Mouse (Mus musculus) retina, postnatal 7 days (tissue): ENCODE measurements at regions not wholly inside any gene's neighbourhood (a gene's known extent, or its start where the extent isn't known, plus 50 kb on each side); places are given as distances from the start of the nearest gene placed in this dataset.

Source experiments
- DNase-seq: peaks from one replicate; pipeline ENCODE4 v3.0.0-alpha.2; 2012; ENCODE audit warnings: low read depth, low spot score

DNA sequence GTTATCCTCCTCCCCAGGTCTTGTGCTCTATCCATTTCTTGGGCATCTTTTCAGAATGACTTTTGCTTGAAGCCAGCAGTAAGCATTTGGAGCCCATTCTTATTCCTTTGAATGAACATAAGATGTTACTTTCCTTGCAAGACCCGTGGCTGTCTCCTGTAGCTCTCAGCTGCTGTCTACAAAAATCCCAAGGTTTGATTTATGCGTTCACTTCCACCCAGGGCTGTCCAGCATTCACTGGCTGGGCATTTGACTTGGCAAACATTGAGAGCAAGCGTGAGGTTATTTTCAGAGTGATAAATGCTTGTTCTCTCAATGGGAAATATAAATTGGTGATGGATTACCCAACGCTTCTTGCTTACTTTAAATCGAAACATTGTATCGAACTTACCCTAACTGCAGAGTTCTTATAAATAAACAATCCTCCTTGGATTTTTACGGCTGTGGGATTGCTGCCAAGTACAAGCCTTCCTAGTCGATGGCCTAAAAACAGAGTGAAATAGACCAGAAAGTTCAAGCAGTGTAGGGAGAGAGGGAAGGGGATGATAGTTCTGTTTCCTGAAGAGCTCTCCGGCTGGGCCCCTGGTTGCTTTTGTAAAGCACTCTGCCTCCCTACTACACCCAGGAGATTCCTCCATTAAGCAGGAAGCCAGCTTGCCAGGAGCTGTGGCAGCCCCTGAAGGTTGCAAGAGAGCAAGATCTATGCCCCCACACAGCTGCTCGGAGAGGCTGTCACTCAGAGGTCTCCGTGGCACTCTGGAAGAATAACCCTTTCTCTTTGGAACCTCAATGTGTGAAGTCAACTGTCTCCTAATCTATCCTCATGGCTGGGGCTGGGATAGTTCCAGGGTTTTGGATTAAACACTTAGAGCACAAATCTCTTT, 210.1 kb downstream of the Mex3b start:
- DNase-seq: peak; percentile 21

DNA sequence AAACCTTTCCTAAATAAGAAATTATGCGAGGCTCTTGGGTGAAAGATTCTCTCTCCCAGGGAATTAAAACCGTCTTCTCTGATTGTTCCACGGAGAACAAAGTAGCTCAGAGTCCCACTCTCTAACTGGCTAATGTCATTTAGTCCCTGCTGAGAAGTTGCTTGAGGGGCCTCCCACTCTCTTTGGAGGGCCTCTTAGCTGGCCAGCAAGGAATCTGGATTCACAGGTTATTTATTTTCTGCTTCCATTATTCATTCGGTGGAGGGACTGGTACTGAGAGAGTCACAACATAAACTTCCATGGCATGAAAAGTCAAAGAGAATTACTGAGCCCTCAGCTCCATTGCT, 210.8 kb downstream of the Mex3b start:
- no peak for DNase-seq

DNA sequence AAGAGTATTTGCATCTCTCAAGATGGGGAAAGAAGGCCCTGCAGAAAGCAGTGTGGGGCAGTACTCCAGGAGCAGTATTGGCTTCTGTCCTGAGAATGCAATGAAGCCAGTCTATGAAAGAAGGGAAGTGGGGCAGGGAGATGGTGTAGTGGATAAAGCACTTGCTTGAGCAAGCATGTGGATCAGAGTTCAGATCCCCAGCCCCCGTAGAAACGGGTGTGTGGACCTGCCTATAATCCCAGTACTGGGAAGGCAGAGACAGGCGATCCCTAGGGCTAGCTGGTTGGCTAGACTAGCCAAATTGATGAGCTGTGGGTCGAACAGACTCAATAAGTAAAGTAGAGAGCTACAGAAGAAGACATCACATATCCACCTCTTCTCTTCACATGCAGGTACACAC, 211.6 kb downstream of the Mex3b start:
- DNase-seq: no peak

DNA sequence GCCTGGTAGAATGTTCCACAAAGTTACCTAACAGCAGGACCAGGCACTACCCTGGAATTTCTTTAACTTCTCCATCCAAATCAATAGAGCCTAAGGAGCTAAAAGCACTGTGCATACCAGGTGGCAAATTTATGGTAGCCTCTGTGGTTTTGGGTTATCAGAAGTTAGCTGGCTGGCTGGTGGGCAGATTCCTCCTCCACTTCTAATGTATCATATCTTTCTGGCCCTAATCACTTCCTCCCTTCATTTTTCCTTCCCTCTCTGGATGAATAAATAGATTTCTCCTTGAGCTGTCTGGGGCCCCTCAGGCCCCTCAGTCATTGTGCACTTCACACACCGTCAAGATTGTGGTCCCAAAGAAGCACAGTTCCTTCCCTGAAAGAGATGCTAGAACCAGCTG, 212.7 kb downstream of the Mex3b start:
- no peak for DNase-seq

DNA sequence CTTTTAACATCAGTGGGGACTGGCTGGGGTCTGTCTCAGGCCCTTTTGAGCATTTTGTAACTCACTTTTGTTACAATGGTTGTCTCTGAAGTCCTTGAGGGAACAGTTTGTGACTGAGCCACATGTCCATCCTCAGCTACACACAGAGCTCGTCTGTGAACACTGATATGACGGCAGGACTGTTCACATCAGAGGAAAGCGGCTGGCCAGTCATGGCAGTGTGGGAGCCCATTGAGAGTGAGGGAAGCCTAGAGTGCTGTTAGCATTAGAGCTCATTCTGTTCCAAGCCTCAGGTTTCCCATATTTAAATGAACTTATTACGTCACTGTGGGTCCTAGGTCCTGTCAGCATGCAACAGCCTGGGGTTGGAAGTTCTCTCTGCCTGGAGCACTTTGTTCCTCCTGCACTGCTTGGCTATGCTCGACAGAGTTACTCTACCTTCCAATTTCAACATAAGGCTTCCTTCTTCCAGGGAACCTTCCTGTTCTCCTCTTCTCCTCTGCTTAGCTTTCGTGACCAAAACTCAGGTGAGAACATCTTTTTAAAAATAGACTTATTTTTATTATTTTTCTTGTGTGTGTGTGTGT, 217.5 kb downstream of the Mex3b start:
- DNase-seq: no peak

DNA sequence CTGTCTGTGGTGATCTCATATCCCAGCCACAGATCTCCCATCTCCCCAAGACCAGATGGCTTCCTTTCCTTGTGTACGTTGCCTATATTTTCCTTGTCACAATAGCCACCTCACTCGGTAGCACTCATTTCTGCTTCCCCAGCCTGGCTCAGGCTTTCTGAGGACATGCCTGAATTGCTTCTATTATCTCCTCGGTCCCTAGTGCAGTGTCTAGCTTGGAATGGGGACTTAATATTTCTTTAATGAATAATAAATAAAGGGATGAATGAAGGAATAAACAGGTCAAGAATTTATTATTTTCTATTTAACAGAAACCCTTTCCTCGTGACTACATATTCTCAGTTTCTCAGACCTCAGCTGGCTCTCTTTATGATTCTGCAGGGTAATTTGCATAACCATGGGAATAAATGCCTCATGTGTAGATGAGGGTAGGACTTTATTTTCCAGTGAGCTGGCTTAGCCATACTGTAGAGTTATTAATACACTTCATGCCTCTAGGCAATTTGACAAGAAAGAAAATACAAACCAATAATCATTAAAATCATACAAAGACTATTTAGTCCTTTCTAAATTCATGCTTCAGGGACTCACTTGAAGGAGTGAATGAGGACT, 218.5 kb downstream of the Mex3b start:
- DNase-seq: no peak

DNA sequence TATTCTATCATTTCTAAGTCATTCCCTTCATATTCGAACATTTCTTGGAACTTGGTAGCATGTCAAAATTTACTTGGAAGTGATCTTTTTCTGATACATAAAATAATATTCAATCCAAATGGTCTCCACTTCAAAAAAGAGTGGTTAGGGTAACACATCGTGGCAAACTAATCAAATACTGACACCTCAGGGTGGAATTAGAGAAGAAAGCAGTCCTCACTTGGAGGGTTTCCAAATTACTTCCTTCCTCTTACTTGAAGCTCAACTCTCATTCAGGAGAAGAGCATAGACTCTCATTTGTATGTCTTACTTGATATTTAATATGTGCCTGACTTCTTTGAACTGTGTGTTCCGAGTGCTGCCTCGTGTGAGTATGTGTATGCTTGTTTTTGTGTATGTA, 220.3 kb downstream of the Mex3b start:
- no peak for DNase-seq

DNA sequence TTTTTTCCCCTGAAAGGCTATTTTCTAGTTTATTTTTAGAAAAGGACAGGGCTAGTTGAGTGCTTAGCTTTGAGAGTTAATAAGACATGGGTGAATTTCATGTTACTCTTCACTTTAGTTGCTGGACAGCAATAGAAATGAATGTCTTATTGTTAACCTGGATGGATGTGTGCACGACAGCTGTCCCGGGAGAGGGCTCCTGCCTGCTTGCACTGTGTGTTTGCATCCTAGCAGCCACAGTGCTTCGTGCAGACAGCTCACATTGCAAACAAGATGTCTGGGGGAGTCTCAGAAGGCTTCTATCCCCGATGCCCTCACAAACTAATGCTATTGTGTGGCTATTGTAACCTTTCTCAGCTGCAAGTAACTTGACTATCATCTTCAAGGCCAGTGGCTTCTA, 221.0 kb downstream of the Mex3b start:
- no peak for DNase-seq

DNA sequence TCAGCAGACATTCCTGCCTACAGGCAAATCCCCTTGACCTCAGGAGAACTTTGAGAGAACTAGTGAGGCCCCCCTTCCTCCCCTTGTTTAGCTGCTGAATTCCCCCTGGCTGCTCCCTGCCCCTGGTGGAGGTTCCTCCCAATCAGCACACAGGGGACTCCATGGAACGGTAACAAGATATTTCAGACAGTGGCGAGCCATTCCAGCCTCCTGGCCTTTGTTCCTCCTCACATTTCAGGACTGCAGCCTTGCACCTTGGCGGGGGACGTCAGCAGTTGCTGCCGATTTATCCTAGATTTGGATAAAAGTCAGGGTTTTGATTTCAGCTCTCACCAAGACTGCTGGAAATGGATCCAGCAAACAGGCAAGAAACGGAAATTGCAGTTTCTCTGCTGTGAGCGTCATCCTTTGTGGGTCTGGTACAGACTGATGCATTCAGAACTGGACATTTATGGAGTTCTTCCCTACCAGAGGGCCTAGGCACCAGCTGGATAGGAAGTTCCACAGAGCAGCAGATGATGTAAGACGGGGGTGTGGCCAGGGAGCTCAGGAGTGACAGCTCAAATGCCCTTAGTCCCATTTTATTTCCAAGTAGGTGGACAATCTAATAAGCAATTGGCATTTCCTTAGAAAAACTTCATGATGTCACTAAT, 222.3 kb downstream of the Mex3b start:
- DNase-seq: no peak

DNA sequence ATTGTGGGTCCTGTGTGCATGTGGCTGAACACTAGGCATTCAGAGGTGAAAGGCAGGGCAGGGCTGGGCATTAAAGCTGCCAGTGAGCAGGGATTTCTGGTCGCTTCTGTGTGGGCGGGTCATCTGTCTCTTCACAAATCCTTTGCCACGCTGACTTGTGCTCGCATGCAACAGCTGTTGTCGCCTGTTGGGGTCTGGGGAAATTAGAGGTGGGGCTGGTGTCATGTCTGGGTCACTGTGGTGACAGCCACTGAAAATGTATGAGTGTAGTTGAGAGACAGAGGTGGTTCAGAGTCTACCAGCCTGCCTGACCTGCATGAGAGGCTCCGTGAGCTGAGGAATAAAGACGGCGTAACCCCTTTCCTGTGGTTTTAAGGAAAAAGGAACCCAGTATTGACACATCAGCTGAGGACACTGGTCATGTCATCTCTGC, 226.8 kb downstream of the Mex3b start:
- peak; percentile 17 for DNase-seq

DNA sequence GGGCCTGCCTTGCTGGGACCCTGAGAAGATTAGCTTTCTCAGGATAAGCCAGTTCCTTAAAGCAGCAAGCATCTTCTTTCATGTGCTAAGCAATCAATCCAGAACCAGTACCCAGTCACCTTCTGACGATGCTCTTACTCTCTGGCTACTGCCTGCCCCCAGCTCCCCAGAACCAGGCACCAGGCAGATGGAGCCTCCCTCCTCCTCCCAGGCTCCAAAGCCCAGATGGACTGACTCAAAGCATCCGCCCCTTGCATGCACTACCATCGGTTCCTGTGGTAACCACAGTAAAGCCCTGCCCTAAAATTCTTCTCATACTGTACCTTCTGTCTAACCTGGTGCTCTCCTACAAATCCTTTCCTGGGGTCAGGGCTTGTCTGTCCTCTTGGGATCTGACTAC, 227.8 kb downstream of the Mex3b start:
- no peak for DNase-seq

DNA sequence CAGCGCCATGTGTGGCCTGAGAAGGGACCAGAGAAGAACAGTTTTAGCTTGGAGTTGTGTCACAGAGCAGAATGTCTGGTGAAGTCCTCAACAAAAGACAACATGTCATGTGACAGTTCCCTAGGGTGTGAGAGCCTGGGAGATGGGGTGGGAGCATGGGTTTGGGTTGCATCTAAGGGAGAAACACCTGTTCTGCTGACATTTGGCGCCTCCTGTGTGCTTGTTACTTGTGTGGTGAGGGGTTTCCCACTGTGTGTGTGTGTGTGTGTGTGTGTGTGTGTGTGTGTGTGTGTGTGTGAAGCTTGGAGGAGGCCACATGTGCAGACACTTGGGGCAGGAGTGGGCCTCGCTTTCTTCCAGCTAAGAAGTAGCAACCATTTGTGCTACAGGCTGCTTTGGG, 228.5 kb downstream of the Mex3b start:
- DNase-seq: no peak

DNA sequence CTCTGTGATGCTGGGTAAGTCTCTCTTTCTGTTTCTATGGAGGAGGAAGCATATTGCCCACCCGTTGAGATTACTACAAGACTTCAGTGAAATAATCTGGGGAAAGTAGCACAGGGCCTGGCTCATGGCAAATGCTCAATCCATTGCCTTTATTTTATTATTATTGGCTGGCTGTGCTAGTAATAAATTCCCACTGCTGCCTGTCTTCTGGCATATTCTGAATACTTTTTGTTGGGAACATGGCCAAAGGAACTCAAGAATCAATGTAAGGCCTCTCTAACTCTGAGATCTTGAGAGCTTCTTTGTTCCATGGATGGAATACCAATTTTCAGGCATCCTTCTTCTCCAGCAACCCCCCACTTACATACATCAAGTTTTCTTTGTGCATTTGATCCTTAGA, 237.3 kb downstream of the Mex3b start:
- no peak for DNase-seq

DNA sequence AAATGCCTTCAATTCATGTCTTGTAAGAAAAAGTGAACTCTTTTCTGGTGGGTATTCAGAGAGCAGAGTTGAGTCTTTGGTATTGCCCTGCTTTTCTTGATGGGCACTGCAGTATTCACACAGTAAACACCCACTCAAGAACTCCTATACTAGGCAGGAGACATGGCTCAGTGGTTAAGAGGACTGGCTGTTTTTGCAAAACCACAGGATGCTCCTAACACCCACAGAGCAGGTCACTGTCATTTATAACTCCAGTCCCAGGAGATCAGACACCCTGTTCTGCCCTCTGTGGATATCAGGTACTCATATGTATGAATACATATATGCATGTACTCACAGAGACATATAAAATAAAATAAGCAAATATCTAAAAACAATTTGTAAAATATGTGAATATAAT, 238.5 kb downstream of the Mex3b start:
- DNase-seq: no peak

DNA sequence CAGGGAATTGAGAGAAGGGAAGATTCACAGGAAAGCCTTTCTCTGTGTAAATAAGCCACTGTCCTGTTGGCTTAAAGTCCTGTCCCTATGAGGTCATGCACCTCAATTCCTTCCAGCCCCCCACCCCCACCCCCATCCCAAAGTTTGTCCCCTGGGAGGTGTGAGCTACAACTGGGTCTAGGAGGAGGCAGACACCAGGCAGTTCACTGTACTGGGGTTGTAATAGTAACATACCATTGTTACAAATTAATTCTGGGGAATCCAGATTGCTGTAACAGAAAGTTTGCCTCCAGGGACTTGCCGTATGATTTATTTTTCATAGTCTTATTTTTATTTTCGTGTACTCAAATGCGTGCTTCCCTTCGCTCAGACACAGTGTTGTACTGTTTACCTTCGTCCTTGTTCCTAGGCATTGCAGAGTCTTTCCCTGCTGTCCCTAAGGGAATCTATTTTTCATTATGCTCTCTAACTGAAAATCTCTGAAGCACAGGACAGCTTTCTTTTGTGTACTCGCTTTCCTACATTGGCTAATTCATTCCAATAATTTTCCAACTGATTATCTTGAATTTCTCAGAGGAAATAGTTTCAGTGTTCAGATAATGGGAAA, 244.2 kb downstream of the Mex3b start:
- DNase-seq: no peak

DNA sequence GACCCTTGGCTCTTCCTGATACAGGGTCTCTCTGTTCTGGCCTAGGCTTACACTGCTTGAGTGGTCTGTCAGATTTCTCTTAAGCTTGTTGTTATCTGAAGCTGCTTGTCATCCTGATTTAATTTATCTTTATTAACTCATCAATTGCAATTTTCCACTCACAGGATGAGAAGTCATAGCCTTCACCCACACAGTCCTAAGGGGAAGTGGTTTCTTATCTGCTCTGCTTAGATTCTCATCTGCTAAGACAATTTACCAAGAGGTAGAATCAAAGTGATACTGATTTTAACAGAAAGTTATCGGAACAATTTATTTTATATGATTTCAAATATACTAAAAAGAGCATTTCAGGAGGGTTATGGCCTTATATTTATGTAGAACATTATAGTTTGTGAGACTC, 249.4 kb downstream of the Mex3b start:
- DNase-seq: no peak

DNA sequence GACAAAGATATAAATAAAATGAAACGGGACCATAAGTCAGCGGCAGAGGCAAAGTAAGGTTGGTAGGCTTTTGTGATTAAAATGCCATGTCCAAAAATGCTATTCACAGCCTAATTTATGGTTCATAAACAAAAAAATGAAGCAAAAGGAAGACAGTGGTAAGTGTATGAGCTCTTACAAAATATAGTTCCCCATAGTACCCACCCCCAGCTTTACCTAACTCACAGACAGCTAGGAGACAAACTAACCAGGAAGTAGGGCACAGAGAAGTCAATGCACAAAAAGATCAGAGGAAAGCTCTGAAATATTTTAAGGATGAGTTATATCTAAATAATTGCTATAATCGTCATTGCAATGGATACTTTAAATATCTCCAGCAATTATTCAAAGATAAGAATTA, 249.9 kb downstream of the Mex3b start:
- no peak for DNase-seq

DNA sequence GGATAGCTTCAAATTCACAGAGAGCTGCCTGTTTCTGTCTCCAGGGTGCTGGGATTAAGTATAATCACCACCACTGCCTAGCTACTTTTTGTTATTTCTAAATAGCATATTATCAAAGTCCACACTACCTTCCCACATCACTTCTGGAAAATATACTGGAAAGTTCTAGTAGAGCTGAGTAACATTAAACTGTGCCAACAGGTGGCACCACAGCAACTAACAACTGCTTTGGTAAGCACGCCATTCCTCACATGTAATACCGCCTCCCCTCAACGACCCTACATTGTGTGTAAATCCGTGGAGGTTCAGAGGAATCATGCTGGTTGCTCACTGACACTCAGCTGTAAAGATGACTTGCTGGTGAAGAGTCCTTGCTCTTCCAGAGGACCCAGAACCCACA, 259.1 kb downstream of the Mex3b start:
- no peak for DNase-seq

DNA sequence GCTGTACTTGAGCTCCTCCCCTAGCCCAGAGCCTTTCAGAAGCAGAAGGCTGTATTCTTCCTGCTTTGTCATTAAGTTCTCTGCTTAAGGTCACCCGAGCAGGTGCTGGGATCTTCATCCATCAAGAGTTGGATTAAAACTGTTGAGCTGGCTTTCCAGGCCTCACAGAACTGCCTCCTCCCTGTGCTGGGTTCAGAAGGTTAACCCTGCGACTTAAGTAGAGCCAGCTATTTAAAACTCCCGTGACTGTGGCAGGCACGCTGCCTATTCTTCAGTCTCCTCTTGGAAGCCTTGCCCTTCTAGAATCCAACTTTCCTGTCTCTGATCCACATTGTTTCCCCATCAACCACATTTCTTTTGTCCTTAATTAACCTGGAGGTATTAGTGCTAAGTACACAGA, 273.1 kb downstream of the Mex3b start:
- no peak for DNase-seq

DNA sequence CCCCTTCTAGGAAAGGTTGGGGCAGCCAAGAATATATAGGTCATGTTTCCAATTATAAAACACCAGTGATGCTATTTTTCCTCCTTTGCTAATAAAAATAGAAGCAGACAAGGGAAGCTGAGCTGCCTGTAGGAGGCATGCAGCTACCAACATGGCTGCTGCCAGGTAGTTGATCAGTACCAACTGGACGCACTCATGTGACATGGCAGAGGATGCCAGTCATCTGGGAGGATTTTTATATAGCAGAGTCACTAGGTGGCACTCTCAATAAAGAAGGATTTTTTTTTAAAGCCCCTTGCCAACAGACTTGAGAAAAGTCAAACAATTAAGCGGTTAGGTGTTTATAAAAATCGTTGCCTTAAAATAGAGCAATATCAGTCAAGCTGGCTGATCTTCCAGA, 273.5 kb downstream of the Mex3b start:
- DNase-seq: no peak

DNA sequence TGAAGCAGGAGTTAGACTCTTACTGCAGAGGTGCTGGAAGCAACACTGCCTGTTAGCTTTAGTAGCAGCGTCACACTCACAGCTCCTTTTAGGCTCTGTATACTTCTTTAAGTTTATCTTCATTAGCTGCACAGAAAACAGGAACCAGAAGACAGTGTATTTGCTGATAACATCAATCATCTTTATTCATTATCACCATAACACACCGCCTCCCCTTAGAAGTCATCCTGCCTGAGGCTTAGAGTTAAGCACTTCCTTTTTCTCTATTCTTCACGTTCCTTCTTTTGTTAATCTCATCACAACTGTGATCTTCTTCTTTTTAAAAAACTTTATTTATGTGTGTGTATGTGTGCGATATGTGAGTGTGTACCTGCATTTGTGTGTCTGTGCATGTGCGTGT, 276.9 kb downstream of the Mex3b start:
- DNase-seq: no peak

DNA sequence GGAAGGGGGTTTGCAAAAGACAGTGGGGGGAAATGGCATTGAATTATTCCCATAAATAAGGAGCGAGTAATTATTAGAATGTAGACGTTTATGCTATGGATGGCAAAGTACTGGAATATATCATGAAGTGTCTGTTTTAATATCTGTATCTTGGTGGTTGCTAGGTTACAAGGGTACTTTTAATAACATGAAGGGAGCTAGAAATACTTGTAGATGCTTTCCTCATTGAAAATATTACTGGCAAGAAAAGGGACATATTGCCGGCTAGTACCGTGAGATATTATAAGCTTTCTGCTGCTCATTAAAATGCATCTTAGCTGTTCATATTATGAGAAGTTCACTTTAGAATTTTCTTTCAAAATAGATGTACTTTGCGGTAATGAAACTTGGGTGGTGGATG, 278.4 kb downstream of the Mex3b start:
- DNase-seq: no peak
